Mouse (Mus musculus): ENCODE measurements at regions not wholly inside any gene's neighbourhood (a gene's known extent, or its start where the extent isn't known, plus 50 kb on each side); places are given as distances from the start of the nearest gene placed in this dataset.

DNA sequence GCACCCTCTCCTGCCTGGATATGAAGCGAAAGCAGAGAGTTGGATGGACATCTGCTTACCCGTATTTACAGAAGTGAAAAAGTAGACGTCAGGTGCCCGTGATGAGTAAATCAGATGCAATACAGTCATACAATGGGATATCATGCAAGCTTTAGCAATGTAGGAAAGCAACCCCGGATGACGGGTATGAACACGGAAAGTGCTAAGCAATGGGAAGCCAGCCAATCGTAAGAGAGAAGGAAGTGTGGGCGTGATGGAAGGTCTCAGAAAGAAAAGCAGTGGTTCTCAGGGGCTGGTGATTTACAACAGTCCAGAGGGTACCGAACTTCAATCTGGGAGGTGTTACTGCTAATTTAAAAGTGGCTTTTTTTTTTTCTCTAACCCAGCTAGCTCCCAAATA, 89.9 kb upstream of the Arid2 start:
- H3K36me3 ChIP-seq = no peaks in the 10 kb centered on the region
- H3K4me2 ChIP-seq = no peak overlapping the region
- no peaks in the 10 kb centered on the region for H3K4me1 ChIP-seq
- no peak overlapping the region for H3K27ac ChIP-seq
- H3K4me3 ChIP-seq (replicated peaks) = no peak overlapping the region
- H3K9me3 ChIP-seq = no peaks in the 10 kb centered on the region
- 79% methylated on average over 10 of the region's 10 CpGs for WGBS
- no peak overlapping the region for H3K9ac ChIP-seq
- H3K27me3 ChIP-seq (replicated peaks) = no peaks in the 10 kb centered on the region
- ATAC-seq (ENCODE audit: insufficient read depth, low FRiP score, low read depth) = no peak

GRCm38 (mm10) chr15:96197932-96198331, 89.4 kb upstream of the Arid2 start:
- Histone ChIP-seq H3K4me3 (replicated peaks) (no peak overlapping the region), H3K4me2 (no peak overlapping the region), H3K36me3 (no peaks in the 10 kb centered on the region), H3K4me1 (no peaks in the 10 kb centered on the region), H3K27ac (no peak overlapping the region), H3K9me3 (no peaks in the 10 kb centered on the region), H3K9ac (no peak overlapping the region), H3K27me3 (replicated peaks) (no peaks in the 10 kb centered on the region)
- no peak for ATAC-seq (ENCODE audit: insufficient read depth, low FRiP score, low read depth)
- 53% methylated on average over 5 of the region's 5 CpGs for WGBS

- Histone ChIP-seq H3K9me3 (no peaks in the 10 kb centered on the region), H3K27me3 (replicated peaks) (no peaks in the 10 kb centered on the region), H3K36me3 (no peaks in the 10 kb centered on the region), H3K27ac (no peak overlapping the region), H3K4me1 (no peaks in the 10 kb centered on the region), H3K9ac (no peak overlapping the region), H3K4me2 (no peak overlapping the region), H3K4me3 (replicated peaks) (no peak overlapping the region)
- WGBS = 62% methylated on average over 3 of the region's 3 CpGs
- ATAC-seq (ENCODE audit: insufficient read depth, low FRiP score, low read depth) = no peak
Measured at GRCm38 (mm10) chr15:96201273-96201672, 86.0 kb upstream of the Arid2 start.

- Histone ChIP-seq H3K36me3 (no peaks in the 10 kb centered on the region), H3K27ac (no peak overlapping the region), H3K4me2 (no peak overlapping the region), H3K4me3 (replicated peaks) (no peak overlapping the region), H3K27me3 (replicated peaks) (no peaks in the 10 kb centered on the region), H3K9ac (no peak overlapping the region), H3K9me3 (no peaks in the 10 kb centered on the region), H3K4me1 (no peaks in the 10 kb centered on the region)
- no peak for ATAC-seq (ENCODE audit: insufficient read depth, low FRiP score, low read depth)
- 87% methylated on average over 10 of the region's 10 CpGs for WGBS
Measured at GRCm38 (mm10) chr15:96201701-96202460, 85.4 kb upstream of the Arid2 start.

DNA sequence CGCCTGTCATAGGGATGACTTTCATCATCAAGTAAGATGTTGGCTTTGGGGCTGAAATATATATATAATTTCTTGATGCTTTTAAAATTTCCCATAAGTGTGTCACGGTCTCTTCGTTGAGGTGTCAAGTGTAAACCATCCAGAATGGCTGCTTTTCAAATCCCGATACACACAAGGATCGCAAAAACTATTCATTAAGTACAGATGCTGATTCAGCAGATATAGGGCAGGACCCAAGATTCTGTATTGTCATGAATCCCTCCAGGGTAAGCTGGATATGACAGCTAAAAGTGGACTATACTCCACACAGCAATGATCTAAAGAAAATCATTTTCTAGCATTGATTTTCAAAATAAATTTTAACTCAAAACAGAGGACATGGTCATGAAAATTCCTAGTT, 83.1 kb upstream of the Arid2 start:
- 91% methylated on average over 5 of the region's 5 CpGs for WGBS

DNA sequence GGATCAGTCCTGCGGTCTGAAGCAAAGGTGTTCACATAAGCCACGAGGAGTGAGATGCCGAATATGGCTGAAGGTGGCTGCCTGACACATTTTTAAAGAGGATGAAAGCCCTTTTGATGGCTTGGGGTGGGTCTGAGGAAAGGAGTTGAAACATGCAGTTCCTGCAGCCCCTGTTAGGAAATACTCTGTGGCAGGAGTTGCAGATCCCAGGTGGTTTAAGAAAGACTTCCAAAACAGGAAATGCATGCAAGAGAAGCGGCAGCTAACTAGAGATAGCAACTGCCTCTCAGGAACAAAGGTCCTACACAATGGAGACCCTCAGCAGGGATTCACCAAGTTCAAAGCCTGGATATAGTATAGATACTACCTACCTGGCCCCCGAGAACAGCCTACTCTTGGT, 82.7 kb upstream of the Arid2 start:
- no peaks in the 10 kb centered on the region for H3K36me3 ChIP-seq
- H3K9me3 ChIP-seq = no peaks in the 10 kb centered on the region
- no peak overlapping the region for H3K27ac ChIP-seq
- ATAC-seq (ENCODE audit: insufficient read depth, low FRiP score, low read depth) = no peak
- no peaks in the 10 kb centered on the region for H3K4me1 ChIP-seq
- no peaks in the 10 kb centered on the region for H3K27me3 ChIP-seq (replicated peaks)
- no peak overlapping the region for H3K4me3 ChIP-seq (replicated peaks)
- no peak overlapping the region for H3K4me2 ChIP-seq
- no peak overlapping the region for H3K9ac ChIP-seq
- WGBS = 80% methylated on average over 5 of the region's 5 CpGs

More for the DNA sequence above, 83.1 kb upstream of the Arid2 start:
- H3K4me3 ChIP-seq (replicated peaks) = no peak overlapping the region
- no peaks in the 10 kb centered on the region for H3K27me3 ChIP-seq (replicated peaks)
- no peak overlapping the region for H3K4me2 ChIP-seq
- no peak for ATAC-seq (ENCODE audit: insufficient read depth, low FRiP score, low read depth)
- H3K4me1 ChIP-seq = no peaks in the 10 kb centered on the region
- H3K9me3 ChIP-seq = no peaks in the 10 kb centered on the region
- H3K9ac ChIP-seq = no peak overlapping the region
- no peaks in the 10 kb centered on the region for H3K36me3 ChIP-seq
- H3K27ac ChIP-seq = no peak overlapping the region

GRCm38 (mm10) chr15:96210721-96211400, 76.5 kb upstream of the Arid2 start:
- 81% methylated on average over 11 of the region's 11 CpGs for WGBS

GRCm38 (mm10) chr15:96213541-96214312, 73.6 kb upstream of the Arid2 start:
- no peaks in the 10 kb centered on the region for H3K4me1 ChIP-seq
- H3K27ac ChIP-seq = no peak overlapping the region
- WGBS = 86% methylated on average over 24 of the region's 24 CpGs
- ATAC-seq (ENCODE audit: insufficient read depth, low FRiP score, low read depth) = no peak
- H3K36me3 ChIP-seq = no peaks in the 10 kb centered on the region
- H3K4me2 ChIP-seq = no peak overlapping the region
- H3K4me3 ChIP-seq (replicated peaks) = no peak overlapping the region
- H3K9ac ChIP-seq = no peak overlapping the region
- H3K9me3 ChIP-seq = no peaks in the 10 kb centered on the region
- H3K27me3 ChIP-seq (replicated peaks) = no peaks in the 10 kb centered on the region

More at GRCm38 (mm10) chr15:96210721-96211400, 76.5 kb upstream of the Arid2 start:
- no peak overlapping the region for H3K27ac ChIP-seq
- no peak overlapping the region for H3K9ac ChIP-seq
- H3K4me3 ChIP-seq (replicated peaks) = no peak overlapping the region
- H3K9me3 ChIP-seq = no peaks in the 10 kb centered on the region
- no peaks in the 10 kb centered on the region for H3K27me3 ChIP-seq (replicated peaks)
- H3K36me3 ChIP-seq = no peaks in the 10 kb centered on the region
- H3K4me1 ChIP-seq = no peaks in the 10 kb centered on the region
- H3K4me2 ChIP-seq = no peak overlapping the region
- ATAC-seq (ENCODE audit: insufficient read depth, low FRiP score, low read depth) = no peak

GRCm38 (mm10) chr15:96217896-96218295, 69.4 kb upstream of the Arid2 start:
- no peak overlapping the region for H3K9ac ChIP-seq
- H3K4me3 ChIP-seq (replicated peaks) = no peak overlapping the region
- H3K4me1 ChIP-seq = no peaks in the 10 kb centered on the region
- ATAC-seq (ENCODE audit: insufficient read depth, low FRiP score, low read depth) = no peak
- H3K4me2 ChIP-seq = no peak overlapping the region
- H3K27me3 ChIP-seq (replicated peaks) = no peaks in the 10 kb centered on the region
- no peaks in the 10 kb centered on the region for H3K36me3 ChIP-seq
- no peak overlapping the region for H3K27ac ChIP-seq
- WGBS = 92% methylated on average over 15 of the region's 15 CpGs
- H3K9me3 ChIP-seq = no peaks in the 10 kb centered on the region

DNA sequence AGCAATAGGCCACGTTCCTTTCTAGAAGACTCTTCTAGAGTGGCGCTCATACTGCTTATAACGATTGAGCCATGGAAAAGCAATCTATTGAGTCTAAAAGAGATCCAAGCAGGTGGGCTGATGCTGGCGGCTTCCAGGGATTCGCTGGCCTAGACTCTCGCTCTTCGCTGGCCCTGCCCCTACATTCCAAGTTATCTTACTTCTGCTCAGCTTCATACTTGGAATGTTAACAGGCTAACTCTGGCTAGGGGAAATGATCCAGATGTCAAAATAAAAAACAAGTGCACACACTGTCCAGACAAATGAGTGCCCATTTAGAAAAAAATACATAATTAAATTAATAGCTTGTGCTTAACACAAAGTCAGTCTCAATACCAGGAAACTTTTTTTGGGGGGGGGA, 67.6 kb upstream of the Arid2 start:
- H3K27me3 ChIP-seq (replicated peaks) = no peaks in the 10 kb centered on the region
- no peak for ATAC-seq (ENCODE audit: insufficient read depth, low FRiP score, low read depth)
- H3K4me2 ChIP-seq = no peak overlapping the region
- H3K27ac ChIP-seq = no peak overlapping the region
- no peaks in the 10 kb centered on the region for H3K9me3 ChIP-seq
- WGBS = 79% methylated on average over 7 of the region's 7 CpGs
- no peaks in the 10 kb centered on the region for H3K4me1 ChIP-seq
- H3K4me3 ChIP-seq (replicated peaks) = no peak overlapping the region
- no peak overlapping the region for H3K9ac ChIP-seq
- H3K36me3 ChIP-seq = no peaks in the 10 kb centered on the region

DNA sequence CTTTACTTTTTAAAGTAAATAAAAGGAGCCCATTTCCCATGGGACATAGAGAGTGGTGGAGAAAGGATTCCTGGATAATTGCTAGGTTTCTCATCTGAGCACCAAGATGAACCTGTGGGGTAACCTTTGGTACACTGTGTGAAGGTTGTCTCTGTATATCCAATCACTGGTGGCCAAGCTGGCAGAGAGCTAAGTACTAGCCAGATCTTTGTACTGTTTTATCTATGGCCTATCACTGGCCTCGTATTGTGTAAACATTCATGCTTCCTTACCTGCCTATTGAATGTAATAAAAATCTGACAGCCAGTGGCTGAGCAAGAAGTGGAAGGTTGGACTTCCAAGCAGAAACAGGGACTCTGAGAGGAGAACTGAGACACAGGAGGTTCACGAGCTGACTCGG, 55.3 kb upstream of the Arid2 start:
- H3K36me3 ChIP-seq = no peaks in the 10 kb centered on the region
- H3K27ac ChIP-seq = no peak overlapping the region
- no peak overlapping the region for H3K4me3 ChIP-seq (replicated peaks)
- no peak overlapping the region for H3K4me2 ChIP-seq
- no peaks in the 10 kb centered on the region for H3K9me3 ChIP-seq
- no peaks in the 10 kb centered on the region for H3K4me1 ChIP-seq
- H3K27me3 ChIP-seq (replicated peaks) = no peaks in the 10 kb centered on the region
- no peak overlapping the region for H3K9ac ChIP-seq
- ATAC-seq (ENCODE audit: insufficient read depth, low FRiP score, low read depth) = no peak
- 70% methylated on average over 3 of the region's 3 CpGs for WGBS

- ATAC-seq (ENCODE audit: insufficient read depth, low FRiP score, low read depth) = no peak
- Histone ChIP-seq H3K4me3 (replicated peaks) (no peak overlapping the region), H3K36me3 (no peaks in the 10 kb centered on the region), H3K4me2 (no peak overlapping the region), H3K27me3 (replicated peaks) (no peaks in the 10 kb centered on the region), H3K4me1 (no peaks in the 10 kb centered on the region), H3K9ac (no peak overlapping the region), H3K27ac (no peak overlapping the region), H3K9me3 (no peaks in the 10 kb centered on the region)
Measured at GRCm38 (mm10) chr15:96233113-96233512, 54.2 kb upstream of the Arid2 start.

All from stomach, embryonic 15.5 days (tissue).